Mouse (Mus musculus): ENCODE results near the gene Arid1b.

DNA sequence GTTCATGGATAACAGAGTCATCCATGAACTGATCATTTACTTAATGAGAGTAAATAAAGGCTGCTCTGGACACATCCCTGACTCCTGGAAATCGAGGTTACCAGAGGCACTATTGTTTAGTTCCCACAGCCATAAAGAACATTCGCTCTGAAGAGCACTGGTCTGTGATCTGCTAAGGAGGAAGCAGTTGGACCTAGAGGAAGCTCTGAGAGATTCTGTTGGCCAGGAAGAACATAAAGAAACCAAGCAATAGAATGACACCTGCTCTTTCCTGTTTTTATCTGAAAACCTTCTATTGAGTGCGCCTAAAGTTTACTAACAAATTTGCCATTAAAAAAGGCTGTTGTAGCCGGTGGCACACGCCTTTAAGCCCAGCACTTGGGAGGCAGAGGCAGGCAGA is 94.7 kb downstream of the Arid1b start:
- TF ChIP-seq ZNF384 (IDR thresholded peaks at IDR 0.05; ENCODE audit: low read depth, low read length) (no peak), CHD2 (IDR thresholded peaks at IDR 0.05; ENCODE audit: low read depth, low read length) (no peak), HCFC1 (IDR thresholded peaks at IDR 0.05; ENCODE audit: borderline replicate concordance, insufficient read depth, low read length) (no peak), ZC3H11A (IDR thresholded peaks at IDR 0.05; ENCODE audit: borderline replicate concordance, low read depth, low read length) (no peak)

Measured in ES-E14 (cell line).